Mouse (Mus musculus): ENCODE results near the gene Depdc1b. TPM values are rescaled to one million over a fixed set of nuclear protein-coding genes. Genes with fewer than 3 reads are reported as not detected.

Gene Depdc1b
- polyA plus RNA-seq, 1 experiment from 2014 or later, result 12.2 TPM

- ChIA-PET POLR2A (no interaction called here), CTCF (interaction anchor here (1.8 kb wide), 1 partner anchor 13 kb away, joined by 3 read pairs; no protein-coding TSS in a partner anchor)
- DNase-seq (ENCODE audit: low read depth, low spot score), result no peak
- TF ChIP-seq CTCF (IDR thresholded peaks at IDR 0.05), result no peak
- H3K27me3 ChIP-seq, result no peaks in the 10 kb centered on the region
- in situ Hi-C loops (cut with MboI; ENCODE audit: low pct_unique_long_range_greater_than_20kb), result no loop called here
- no peak for ATAC-seq
Observed at GRCm38 (mm10) chr13:108376637-108377036, 60.5 kb downstream of the Depdc1b start.

GRCm38 (mm10) chr13:108381161-108381560, 65.0 kb downstream of the Depdc1b start:
- in situ Hi-C loops (cut with MboI; ENCODE audit: low pct_unique_long_range_greater_than_20kb), result loop anchor here (10.0 kb wide), 1 partner anchor 834 kb away; no protein-coding TSS in a partner anchor

GRCm38 (mm10) chr13:108383051-108383450, 66.9 kb downstream of the Depdc1b start:
- ChIA-PET CTCF (no interaction called here), POLR2A (no interaction called here)
- no peak for DNase-seq (ENCODE audit: low read depth, low spot score)
- TF ChIP-seq CTCF (IDR thresholded peaks at IDR 0.05), result no peak
- H3K27me3 ChIP-seq, result no peaks in the 10 kb centered on the region
- ATAC-seq, result no peak
- in situ Hi-C loops (cut with MboI; ENCODE audit: low pct_unique_long_range_greater_than_20kb), result loop anchor here (10.0 kb wide), 1 partner anchor 832 kb away; no protein-coding TSS in a partner anchor

More at GRCm38 (mm10) chr13:108381161-108381560, 65.0 kb downstream of the Depdc1b start:
- POLR2A ChIA-PET, result no interaction called here
- TF ChIP-seq CTCF (IDR thresholded peaks at IDR 0.05), result no peak
- DNase-seq (ENCODE audit: low read depth, low spot score) (no peak), ATAC-seq (no peak)
- CTCF ChIA-PET, result interaction anchor here (1.5 kb wide), 1 partner anchor 11 kb away, joined by 3 read pairs; no protein-coding TSS in a partner anchor
- no peaks in the 10 kb centered on the region for H3K27me3 ChIP-seq

GRCm38 (mm10) chr13:108386058-108386457, 69.9 kb downstream of the Depdc1b start:
- in situ Hi-C loops (cut with MboI; ENCODE audit: low pct_unique_long_range_greater_than_20kb), result loop anchor here (10.0 kb wide), 1 partner anchor 829 kb away; no protein-coding TSS in a partner anchor

GRCm38 (mm10) chr13:108390565-108390964, 74.4 kb downstream of the Depdc1b start:
- TF ChIP-seq CTCF (IDR thresholded peaks at IDR 0.05), result peak; percentile 91
- CTCF ChIA-PET, result interaction anchor here (0.7 to 1.5 kb wide), 5 partner anchors 11 to 423 kb away, joined by 3 to 4 read pairs (median 3); no protein-coding TSS in a partner anchor
- POLR2A ChIA-PET, result no interaction called here
- ATAC-seq (peak; percentile 69), DNase-seq (ENCODE audit: low read depth, low spot score) (no peak)
- H3K27me3 ChIP-seq, result no peaks in the 10 kb centered on the region
- in situ Hi-C loops (cut with MboI; ENCODE audit: low pct_unique_long_range_greater_than_20kb), result no loop called here

More at GRCm38 (mm10) chr13:108386058-108386457, 69.9 kb downstream of the Depdc1b start:
- no peak for TF ChIP-seq CTCF (IDR thresholded peaks at IDR 0.05)
- no peaks in the 10 kb centered on the region for H3K27me3 ChIP-seq
- DNase-seq (ENCODE audit: low read depth, low spot score) (no peak), ATAC-seq (no peak)
- ChIA-PET POLR2A (no interaction called here), CTCF (no interaction called here)

- ChIA-PET CTCF (interaction anchor here (0.9 to 1.6 kb wide), 4 partner anchors 8 to 16 kb away, joined by 3 to 4 read pairs (median 4); no protein-coding TSS in a partner anchor), POLR2A (no interaction called here)
- DNase-seq (ENCODE audit: low read depth, low spot score) (peak; percentile 71), ATAC-seq (peak; percentile 78)
- TF ChIP-seq CTCF (IDR thresholded peaks at IDR 0.05), result no peak
- in situ Hi-C loops (cut with MboI; ENCODE audit: low pct_unique_long_range_greater_than_20kb), result loop anchor here (10.0 kb wide), 2 partner anchors 142 to 802 kb away; no protein-coding TSS in a partner anchor
- H3K27me3 ChIP-seq, result no peaks in the 10 kb centered on the region
Observed at GRCm38 (mm10) chr13:108403197-108403596, 87.1 kb downstream of the Depdc1b start.

GRCm38 (mm10) chr13:108404372-108404771, 88.2 kb downstream of the Depdc1b start:
- ATAC-seq (no peak), DNase-seq (ENCODE audit: low read depth, low spot score) (no peak)
- in situ Hi-C loops (cut with MboI; ENCODE audit: low pct_unique_long_range_greater_than_20kb), result loop anchor here (10.0 kb wide), 2 partner anchors 140 to 800 kb away; no protein-coding TSS in a partner anchor
- no peaks in the 10 kb centered on the region for H3K27me3 ChIP-seq
- ChIA-PET CTCF (interaction anchor here (0.7 to 1.4 kb wide), 2 partner anchors 13 to 15 kb away, joined by 3 to 4 read pairs; no protein-coding TSS in a partner anchor), POLR2A (interaction anchor here (0.7 to 0.8 kb wide), 2 partner anchors 11 to 727 kb away, joined by 3 to 4 read pairs; no protein-coding TSS in a partner anchor)
- no peak for TF ChIP-seq CTCF (IDR thresholded peaks at IDR 0.05)

GRCm38 (mm10) chr13:108415464-108415863, 99.3 kb downstream of the Depdc1b start:
- CTCF ChIA-PET, result interaction anchor here (1.7 kb wide), 1 partner anchor 16 kb away, joined by 3 read pairs; no protein-coding TSS in a partner anchor
- no peak for DNase-seq (ENCODE audit: low read depth, low spot score)
- no peak for TF ChIP-seq CTCF (IDR thresholded peaks at IDR 0.05)
- no peak for ATAC-seq
- in situ Hi-C loops (cut with MboI; ENCODE audit: low pct_unique_long_range_greater_than_20kb), result loop anchor here (10.0 kb wide), 1 partner anchor 189 kb away; no protein-coding TSS in a partner anchor
- POLR2A ChIA-PET, result interaction anchor here (1.3 kb wide), 1 partner anchor 11 kb away, joined by 3 read pairs; no protein-coding TSS in a partner anchor
- no peaks in the 10 kb centered on the region for H3K27me3 ChIP-seq

GRCm38 (mm10) chr13:108418741-108419507, 102.8 kb downstream of the Depdc1b start:
- DNase-seq (ENCODE audit: low read depth, low spot score) (no peak), ATAC-seq (no peak)
- ChIA-PET POLR2A (no interaction called here), CTCF (interaction anchor here (1.7 kb wide), 1 partner anchor 16 kb away, joined by 3 read pairs; no protein-coding TSS in a partner anchor)
- H3K27me3 ChIP-seq, result no peaks in the 10 kb centered on the region
- TF ChIP-seq CTCF (IDR thresholded peaks at IDR 0.05), result no peak
- in situ Hi-C loops (cut with MboI; ENCODE audit: low pct_unique_long_range_greater_than_20kb), result loop anchor here (10.0 kb wide), 1 partner anchor 186 kb away; no protein-coding TSS in a partner anchor

GRCm38 (mm10) chr13:108426322-108426721, 110.2 kb downstream of the Depdc1b start:
- in situ Hi-C loops (cut with MboI; ENCODE audit: low pct_unique_long_range_greater_than_20kb), result no loop called here
- POLR2A ChIA-PET, result no interaction called here
- no peak for DNase-seq (ENCODE audit: low read depth, low spot score)
- CTCF ChIA-PET, result interaction anchor here (1.4 kb wide), 1 partner anchor 10 kb away, joined by 3 read pairs; no protein-coding TSS in a partner anchor
- H3K27me3 ChIP-seq, result no peaks in the 10 kb centered on the region
- no peak for TF ChIP-seq CTCF (IDR thresholded peaks at IDR 0.05)
- ATAC-seq, result no peak

All from Patski (cell line).